Mouse (Mus musculus): ENCODE measurements around the gene Ogfr.

Ogfr gene

GRCm38 (mm10) chr2:180604781-180605180 is 15.7 kb downstream of the Ogfr start:
- DNase-seq = no peak

DNA sequence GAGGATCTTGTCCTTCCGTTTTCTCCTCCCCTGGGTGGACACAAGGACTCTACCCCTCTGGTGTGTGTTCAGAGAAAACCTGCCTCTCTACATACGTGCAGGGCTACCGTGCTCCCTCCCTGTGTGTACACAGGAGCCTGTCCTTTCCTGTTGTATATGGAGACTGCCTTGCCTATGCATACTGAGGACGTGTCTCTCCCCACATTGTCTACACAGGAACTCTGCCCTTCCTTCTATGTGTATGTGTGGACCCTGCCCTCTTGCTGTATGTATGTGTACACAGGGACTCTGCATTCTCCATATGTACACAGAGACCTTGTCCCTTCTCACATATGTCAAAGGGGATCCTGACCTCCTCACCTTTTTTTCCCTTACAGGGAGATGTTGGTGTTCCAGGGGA is 21.2 kb downstream of the Ogfr start:
- no peak for DNase-seq

DNA sequence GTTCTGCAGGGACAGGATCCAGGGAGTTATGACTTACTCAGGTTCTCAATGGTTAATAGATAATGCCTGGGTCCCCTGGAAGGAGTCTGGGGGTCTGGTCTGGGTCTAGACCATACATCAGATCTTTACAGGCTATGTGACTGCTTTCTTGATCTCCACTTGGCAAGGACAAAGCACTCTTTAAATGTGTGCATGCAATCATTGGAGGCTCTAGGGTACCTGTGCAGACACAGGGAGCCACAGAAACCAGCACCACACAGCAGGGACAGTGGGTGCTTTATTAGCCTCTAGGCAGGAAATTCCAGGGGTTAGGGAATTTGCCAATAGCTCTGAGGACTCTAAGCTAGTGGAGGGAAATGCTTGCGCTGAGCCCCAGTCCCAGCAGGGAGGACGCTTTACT is 22.8 kb downstream of the Ogfr start:
- no peak for DNase-seq

GRCm38 (mm10) chr2:180641576-180642554 is 52.8 kb downstream of the Ogfr start:
- DNase-seq = no peak

DNA sequence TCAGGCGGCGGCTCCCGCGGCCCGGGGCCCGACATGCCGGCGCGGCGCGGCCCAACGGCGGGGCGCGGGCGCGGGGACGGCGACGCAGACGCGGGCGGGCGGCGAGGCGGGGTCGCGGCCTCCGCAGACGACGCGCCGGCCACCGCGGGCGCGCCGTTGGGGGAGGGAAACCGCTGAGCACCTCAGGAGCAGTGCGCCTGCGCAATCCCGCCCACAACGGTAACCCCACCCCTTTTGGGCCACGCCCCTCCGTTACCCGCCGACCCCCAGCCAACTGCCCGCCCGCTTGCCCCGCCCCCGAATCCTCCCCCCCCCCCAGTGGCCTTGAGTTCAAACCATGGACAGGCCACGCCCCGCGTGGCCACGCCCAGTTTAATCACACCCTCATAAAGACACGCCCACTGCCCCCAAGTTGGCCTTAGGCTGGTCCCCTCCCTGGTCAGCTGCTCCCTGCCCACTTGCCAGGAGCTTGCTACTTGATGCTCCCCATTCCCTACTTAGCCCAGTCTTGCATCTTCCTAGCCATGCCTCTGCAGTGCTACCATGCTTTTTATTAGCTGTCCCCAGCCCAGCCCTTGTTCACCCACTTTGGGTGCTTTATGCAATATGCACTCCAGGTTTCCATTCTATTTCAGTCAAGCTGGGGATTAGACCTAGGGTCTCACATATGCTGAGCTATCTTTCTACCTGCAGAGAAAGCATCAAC is 53.7 kb downstream of the Ogfr start, which contains the start of gene Tcfl5:
Tcfl5 (minus strand) TSS at position 154 of the 706 bp plus-strand sequence.
- DNase-seq = no peak

GRCm38 (mm10) chr2:180643626-180644025 is 54.6 kb downstream of the Ogfr start:
- DNase-seq = no peak
